Mouse (Mus musculus) hindlimb bud, embryonic 11.5 days (tissue): ENCODE results near the gene Btbd9.

Experiments used
- DNase-seq: peaks from one replicate; pipeline ENCODE4 v3.0.0-alpha.2; 2012; ENCODE audit warnings: low read depth, low spot score; ENCODE audit errors: extremely low spot score

Btbd9 gene

GRCm38 (mm10) chr17:30485067-30485854, 91.0 kb downstream of the Btbd9 start:
- no peak for DNase-seq

GRCm38 (mm10) chr17:30484446-30485066, 91.7 kb downstream of the Btbd9 start:
- DNase-seq = no peak

DNA sequence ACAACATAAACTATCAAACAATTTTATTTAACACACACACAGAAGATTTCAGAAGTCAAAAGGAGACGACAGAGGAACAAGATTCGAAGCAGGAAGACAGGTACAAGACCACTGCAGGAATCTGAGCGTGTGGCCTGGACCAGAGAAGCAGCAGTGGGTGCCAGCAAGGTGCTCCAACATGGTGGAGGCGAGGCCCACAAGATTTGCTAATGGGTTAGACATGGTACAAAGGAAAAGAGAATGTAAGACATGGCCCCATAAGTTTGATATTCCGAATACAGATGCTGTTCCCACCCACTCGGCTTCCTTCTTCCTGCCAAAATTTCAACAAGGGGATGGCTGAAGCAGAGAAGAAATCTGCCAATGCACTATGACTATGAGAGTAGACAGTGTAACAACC, 94.5 kb downstream of the Btbd9 start:
- no peak for DNase-seq

DNA sequence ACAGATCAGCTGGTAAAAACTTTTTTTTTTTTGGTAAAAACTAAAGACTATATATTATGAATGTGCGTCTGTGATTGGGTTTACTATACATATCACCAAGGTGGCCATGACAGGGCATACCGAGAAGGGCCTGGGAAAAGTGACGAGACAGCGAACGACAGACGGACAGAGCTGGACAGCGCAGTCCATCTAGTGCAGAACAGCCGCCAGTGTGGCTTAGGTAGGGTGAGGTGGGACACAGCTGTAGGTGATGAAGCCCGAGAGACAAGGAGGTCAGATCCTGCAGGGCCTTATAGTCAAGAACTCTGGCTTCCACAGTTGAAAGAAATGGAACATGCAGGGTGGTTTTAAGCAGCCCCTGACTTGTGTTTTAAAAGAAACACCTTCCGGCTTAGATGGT, 94.9 kb downstream of the Btbd9 start:
- DNase-seq = no peak

DNA sequence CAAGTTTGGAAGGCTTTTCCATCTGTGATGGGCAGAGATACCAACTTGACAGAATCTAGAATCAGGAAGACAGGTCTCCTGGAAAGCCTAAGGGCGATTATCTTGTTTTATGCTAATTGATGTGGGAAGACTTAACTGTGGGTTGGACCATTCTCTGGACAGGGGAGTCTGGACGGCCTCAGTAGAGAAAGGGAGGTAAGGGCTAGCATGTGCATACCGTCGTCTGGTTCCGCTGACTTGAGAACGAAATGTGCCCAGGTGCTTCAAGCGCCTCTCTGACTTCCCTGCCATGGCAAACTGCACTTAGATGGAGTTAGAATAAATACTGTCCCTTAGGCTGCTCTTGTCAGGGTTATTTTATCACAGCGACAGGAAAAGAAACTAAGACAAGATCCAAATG, 95.9 kb downstream of the Btbd9 start:
- DNase-seq = no peak

- no peak for DNase-seq
Measured at GRCm38 (mm10) chr17:30478181-30478580, 98.1 kb downstream of the Btbd9 start.

DNA sequence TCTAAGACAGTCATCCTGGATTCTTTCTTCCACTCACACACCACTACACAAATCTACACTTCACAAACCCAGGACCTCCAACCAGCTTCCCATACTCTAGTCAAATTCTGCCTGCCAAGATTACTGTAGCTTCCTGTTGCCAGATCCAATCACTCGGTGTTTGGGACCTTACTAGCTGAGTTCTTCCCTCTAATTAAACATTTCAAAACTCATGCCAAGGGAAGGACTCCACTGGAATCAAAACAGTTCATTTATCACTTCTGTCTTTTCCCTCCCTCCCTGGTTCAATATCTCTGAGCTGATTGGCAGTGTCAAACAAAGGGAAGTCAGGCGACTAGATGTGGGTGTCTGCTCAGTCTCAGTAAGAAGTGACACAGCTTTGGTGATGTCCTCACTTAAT, 101.7 kb downstream of the Btbd9 start:
- DNase-seq = no peak

DNA sequence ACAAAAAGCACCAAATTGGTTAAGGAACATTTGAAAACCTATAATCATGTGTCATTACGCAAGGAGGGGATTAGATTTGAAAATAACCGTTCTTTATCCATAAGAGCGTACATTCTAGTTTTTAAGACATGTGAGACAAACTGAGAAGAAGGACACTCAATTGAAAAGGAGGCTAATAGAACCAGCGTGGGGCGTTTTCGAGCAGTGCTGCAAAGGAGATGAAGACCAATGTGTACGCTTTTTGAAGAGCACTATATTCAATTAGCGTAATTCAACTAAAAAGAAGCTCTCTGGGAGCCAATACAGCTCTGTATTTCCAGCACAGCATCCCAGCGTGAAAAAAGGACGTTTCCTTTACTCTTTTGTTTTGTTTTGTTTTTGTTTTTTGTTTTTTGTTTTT, 103.5 kb downstream of the Btbd9 start:
- no peak for DNase-seq

GRCm38 (mm10) chr17:30471512-30471911, 104.8 kb downstream of the Btbd9 start:
- DNase-seq = no peak

DNA sequence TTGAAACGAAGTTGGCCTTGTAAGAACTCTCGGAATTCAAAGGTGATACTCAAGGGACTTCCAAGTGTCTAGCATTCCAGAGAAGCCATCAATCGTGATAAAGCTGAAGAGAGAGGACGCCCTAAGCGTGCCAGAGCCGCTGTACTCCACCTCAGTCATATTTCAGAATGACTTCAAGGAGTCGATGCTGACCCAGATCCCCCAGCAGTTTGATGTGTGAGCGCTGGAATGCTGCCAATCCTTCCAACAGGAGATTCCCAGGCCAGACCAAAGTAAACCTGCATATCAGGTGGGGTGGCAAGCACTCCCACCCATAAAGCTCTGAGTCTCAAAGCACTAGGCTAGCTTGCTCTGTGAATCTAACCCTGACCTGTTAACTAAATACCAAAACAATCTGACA, 105.5 kb downstream of the Btbd9 start:
- DNase-seq = no peak

GRCm38 (mm10) chr17:30470286-30470685, 106.0 kb downstream of the Btbd9 start:
- no peak for DNase-seq

GRCm38 (mm10) chr17:30469511-30470076, 106.7 kb downstream of the Btbd9 start:
- no peak for DNase-seq

- no peak for DNase-seq
Measured at GRCm38 (mm10) chr17:30468368-30468767, 107.9 kb downstream of the Btbd9 start.

DNA sequence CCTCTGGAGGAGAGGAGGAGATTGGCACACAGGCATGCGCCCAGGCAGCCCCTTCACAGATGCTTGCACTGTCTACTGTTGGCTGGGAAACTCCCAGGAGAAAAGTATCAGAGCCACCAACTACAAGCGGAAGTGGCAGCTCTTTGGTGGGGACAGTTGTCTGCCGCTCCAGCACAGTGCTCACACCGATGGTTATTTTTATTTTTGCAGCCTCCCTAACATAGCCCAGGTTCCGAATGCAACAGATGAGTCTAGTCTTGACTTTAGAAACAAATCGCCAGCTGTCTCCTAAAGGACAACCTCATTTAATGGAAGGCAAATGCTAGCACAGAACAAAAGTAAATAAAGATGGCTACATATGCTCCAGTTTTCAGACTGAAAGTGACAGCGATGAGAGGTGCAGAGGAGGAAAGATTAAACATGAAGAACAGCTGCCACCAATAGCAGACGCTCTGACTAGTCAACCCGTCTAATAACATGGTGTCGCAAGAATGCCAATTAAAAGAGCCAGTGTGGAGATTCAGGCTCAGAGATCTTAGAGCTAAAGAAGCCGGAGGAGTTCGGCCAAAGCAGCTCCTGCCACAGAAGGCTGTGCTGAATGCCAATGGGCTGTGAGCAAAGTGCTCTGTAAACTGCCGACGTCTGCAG, 108.6 kb downstream of the Btbd9 start:
- DNase-seq = no peak

DNA sequence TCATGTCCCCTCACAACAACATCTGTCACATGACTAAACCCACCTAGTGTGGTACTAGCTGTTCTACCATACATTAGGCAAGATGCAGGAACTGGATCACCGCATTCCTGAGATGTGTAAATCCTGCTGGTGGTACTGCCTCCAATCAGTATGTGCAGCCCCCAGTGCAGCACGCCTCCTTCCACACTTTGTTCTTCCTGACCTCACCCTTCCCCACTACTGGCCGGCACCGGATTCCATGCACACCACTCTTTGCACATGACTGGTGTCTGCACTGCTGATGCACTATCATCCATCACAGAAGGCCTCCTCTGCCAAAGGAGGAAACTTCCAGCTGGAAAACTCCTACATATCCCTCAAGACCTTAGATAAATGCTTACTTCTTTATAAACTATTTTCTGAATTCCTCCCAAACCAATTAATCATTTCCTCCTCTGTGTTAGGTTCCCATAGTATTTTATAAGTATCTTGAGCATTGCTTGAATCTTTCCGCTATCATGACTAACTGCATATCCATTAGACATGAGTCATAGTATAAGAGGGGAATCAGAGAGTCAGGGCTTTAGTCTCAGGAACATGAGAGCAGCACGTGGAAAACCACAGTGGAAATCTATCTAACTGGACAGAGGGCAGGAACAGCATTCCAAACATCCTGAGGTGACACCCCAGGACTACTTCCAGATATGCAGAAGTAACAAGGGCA, 111.1 kb downstream of the Btbd9 start:
- no peak for DNase-seq

- no peak for DNase-seq
Measured at GRCm38 (mm10) chr17:30464240-30464745, 112.0 kb downstream of the Btbd9 start.

GRCm38 (mm10) chr17:30460727-30461349, 115.5 kb downstream of the Btbd9 start:
- no peak for DNase-seq

DNA sequence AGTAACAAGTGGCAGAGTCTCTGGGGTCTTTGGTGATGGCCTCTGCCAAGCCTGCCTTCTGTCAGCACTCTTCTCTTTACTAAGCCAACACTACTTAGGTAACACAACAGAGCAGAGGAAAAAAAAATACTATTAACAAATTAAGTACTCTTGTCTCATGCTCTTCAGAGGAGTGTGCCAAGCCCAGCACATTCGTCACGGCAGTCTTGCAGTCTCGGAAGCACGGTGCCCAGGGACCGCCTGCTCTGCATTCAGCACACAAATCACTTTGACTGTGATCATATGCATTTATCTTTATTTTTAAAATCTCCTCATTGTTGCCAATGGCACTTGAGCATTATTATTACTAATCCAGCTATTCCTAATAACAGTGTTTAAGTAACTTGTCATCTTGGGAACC, 116.6 kb downstream of the Btbd9 start:
- no peak for DNase-seq

GRCm38 (mm10) chr17:30458926-30459325, 117.4 kb downstream of the Btbd9 start:
- DNase-seq = no peak

GRCm38 (mm10) chr17:30458301-30458700, 118.0 kb downstream of the Btbd9 start:
- no peak for DNase-seq

DNA sequence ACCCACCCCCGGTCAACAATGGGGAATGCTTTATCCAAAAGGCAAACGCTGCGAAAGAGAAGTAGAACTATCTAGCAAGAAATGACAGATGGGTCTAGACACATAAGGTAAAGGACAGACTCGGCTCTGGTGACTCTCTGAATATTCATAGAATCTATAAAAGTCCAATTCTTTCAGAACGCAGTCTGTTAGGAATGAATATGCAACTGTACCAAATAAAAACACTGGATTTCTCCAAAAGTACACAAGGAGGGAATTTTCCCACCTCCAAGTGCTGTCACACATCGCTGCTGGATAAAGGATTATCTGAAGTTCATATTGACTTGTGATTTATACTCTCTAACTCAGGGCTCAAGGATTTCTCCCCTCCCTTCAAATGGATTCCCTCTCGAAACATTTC, 118.8 kb downstream of the Btbd9 start:
- DNase-seq = no peak
